30 mouse cellular contexts compared by ENCODE assay signal in genomic region chr3:84593274-84593673, GRCm38 (mm10). TPM values are rescaled to one million over a fixed set of nuclear protein-coding genes. Genes with fewer than 3 reads are reported as not detected.
DNase-seq lines count a peak whose midpoint lies in the region; ATAC-seq and TF ChIP-seq lines count a peak whose summit lies in the region.
"Had no signal": no experiment of that assay in that cellular context is flagged by ENCODE, and none has a peak within 500 bp of the region (broad histone marks: within the 10 kb centered on the region; RNA-seq: fewer than 3 reads in every experiment).

TSS of gene Tigd4 (plus strand) at chr3:84593574.

- H3K36me3 ChIP-seq in heart, embryonic 16.5 days (ENCODE audit: control insufficient read depth, insufficient read depth) = no peaks in the 10 kb centered on the region
- H3K36me3 ChIP-seq in heart, embryonic 12.5 days = no peaks in the 10 kb centered on the region
- H3K36me3 ChIP-seq in small intestine, adult 2 months (ENCODE audit: control insufficient read depth, insufficient read depth, low read length) = no peaks in the 10 kb centered on the region
- H3K36me3 ChIP-seq in intestine, embryonic 15.5 days = no peaks in the 10 kb centered on the region
- H3K36me3 ChIP-seq: embryonic facial prominence, embryonic 12.5 days; embryonic facial prominence, embryonic 15.5 days; heart, embryonic 13.5 days had no signal

- H3K27me3 ChIP-seq in heart, embryonic 16.5 days (ENCODE audit: control insufficient read depth, insufficient read depth, low read length) = no peaks in the 10 kb centered on the region
- peaks cover 4% of the 10 kb centered on the region; the same call in 1 of the 2 replicates for H3K27me3 ChIP-seq in heart, embryonic 12.5 days (replicated peaks)
- no peaks in the 10 kb centered on the region for H3K27me3 ChIP-seq in small intestine, adult 2 months (ENCODE audit: control insufficient read depth, insufficient read depth, low read length)
- no peaks in the 10 kb centered on the region for H3K27me3 ChIP-seq in intestine, embryonic 15.5 days (replicated peaks)
- H3K27me3 ChIP-seq: embryonic facial prominence, embryonic 15.5 days had no signal

- no peak within 1 kb of the TSS for H3K4me3 ChIP-seq in heart, embryonic 16.5 days (ENCODE audit: low read length)
- H3K4me3 ChIP-seq in heart, embryonic 12.5 days = no peak within 1 kb of the TSS
- H3K4me3 ChIP-seq in small intestine, adult 2 months (ENCODE audit: low read depth, low read length) = 0 out of 2 replicates have a peak within 1 kb of the TSS, but pooled peaks have one; percentile 7
- no peak within 1 kb of the TSS for H3K4me3 ChIP-seq in intestine, embryonic 15.5 days (replicated peaks)

- H3K4me1 ChIP-seq in heart, embryonic 16.5 days (ENCODE audit: control insufficient read depth, insufficient read depth, low read length) = peaks cover 12% of the 10 kb centered on the region
- peaks cover 8% of the 10 kb centered on the region for H3K4me1 ChIP-seq in heart, embryonic 12.5 days (replicated peaks)
- H3K4me1 ChIP-seq in small intestine, adult 2 months (ENCODE audit: control insufficient read depth, insufficient read depth, insufficient read length, low read length) = peaks cover 2% of the 10 kb centered on the region; the same call in 1 of the 2 replicates
- no peaks in the 10 kb centered on the region for H3K4me1 ChIP-seq in intestine, embryonic 15.5 days (replicated peaks)

- intact Hi-C loops in gastrocnemius, postnatal 14 days (cut with DNase I; ENCODE audit: low total_unique reads) = no loop called here

- H3K9me3 ChIP-seq in heart, embryonic 16.5 days (replicated peaks; ENCODE audit: control insufficient read depth, low read length) = no peaks in the 10 kb centered on the region
- H3K9me3 ChIP-seq in heart, embryonic 12.5 days (replicated peaks) = no peaks in the 10 kb centered on the region
- no peaks in the 10 kb centered on the region for H3K9me3 ChIP-seq in intestine, embryonic 15.5 days
- H3K9me3 ChIP-seq: embryonic facial prominence, embryonic 12.5 days; embryonic facial prominence, embryonic 15.5 days; heart, embryonic 13.5 days had no signal

- 58% methylated on average over 2 of the region's 2 CpGs for WGBS in heart, embryonic 16.5 days
- WGBS in heart, embryonic 12.5 days = 52% methylated on average over 2 of the region's 2 CpGs
- WGBS in small intestine, adult 2 months = 93% methylated on average over 2 of the region's 2 CpGs
- 86% methylated on average over 2 of the region's 2 CpGs for WGBS in intestine, embryonic 15.5 days

- no peak for TF ChIP-seq CTCF in small intestine, adult 2 months (IDR thresholded peaks at IDR 0.05; ENCODE audit: extremely low read depth, insufficient read length, insufficient replicate concordance, low read depth, low read length)

- ATAC-seq in heart, embryonic 16.5 days (replicated peaks; ENCODE audit: extremely low read depth, insufficient read depth, low FRiP score) = no peak
- no peak for ATAC-seq in heart, embryonic 12.5 days (ENCODE audit: insufficient number of reproducible peaks, low FRiP score)
- ATAC-seq in intestine, embryonic 15.5 days = no peak
- ATAC-seq: CD4-positive, CD25-positive, alpha-beta regulatory T cell, adult 4 months; forebrain, embryonic 14.5 days; forebrain, postnatal 0 days; hindbrain, postnatal 0 days; inflammation-experienced regulatory T-cells, adult 6 months; intestine, postnatal 0 days had no signal

- H3K9ac ChIP-seq in heart, embryonic 16.5 days (ENCODE audit: low read length) = no peak within 1 kb of the TSS
- no peak within 1 kb of the TSS for H3K9ac ChIP-seq in heart, embryonic 12.5 days
- no peak within 1 kb of the TSS for H3K9ac ChIP-seq in intestine, embryonic 15.5 days
- H3K9ac ChIP-seq: embryonic facial prominence, embryonic 12.5 days; embryonic facial prominence, embryonic 15.5 days; forebrain, postnatal 0 days; hindbrain, embryonic 14.5 days had no signal

- TF ChIP-seq POLR2A in small intestine, adult 2 months (IDR thresholded peaks at IDR 0.05; ENCODE audit: low read depth, low read length) = no peak

- no peak within 1 kb of the TSS for H3K4me2 ChIP-seq in heart, embryonic 16.5 days (ENCODE audit: low read depth, low read length)
- no peak within 1 kb of the TSS for H3K4me2 ChIP-seq in heart, embryonic 12.5 days
- H3K4me2 ChIP-seq in intestine, embryonic 15.5 days (replicated peaks) = no peak within 1 kb of the TSS

- peak within 1 kb of the TSS; percentile 51 for H3K27ac ChIP-seq in heart, embryonic 16.5 days (ENCODE audit: low read length)
- H3K27ac ChIP-seq in heart, embryonic 12.5 days (ENCODE audit: poor library complexity, severe bottlenecking) = no peak within 1 kb of the TSS
- no peak within 1 kb of the TSS for H3K27ac ChIP-seq in small intestine, adult 2 months (ENCODE audit: insufficient read depth, low read depth, low read length)
- H3K27ac ChIP-seq in intestine, embryonic 15.5 days = no peak within 1 kb of the TSS
- H3K27ac ChIP-seq: embryonic facial prominence, embryonic 12.5 days; embryonic facial prominence, embryonic 15.5 days; heart, embryonic 13.5 days; hindbrain, embryonic 14.5 days; hindbrain, postnatal 0 days had no signal

- DNase-seq in gastrocnemius, postnatal 14 days = no peak
- DNase-seq in gastrocnemius, adult 18-20 months (ENCODE audit: low spot score) = no peak
- DNase-seq: adrenal gland, adult 2 months; adrenal gland, postnatal 14 days; cerebellum, adult 11 months; cerebellum, adult 2 months; cerebellum, adult 9-11 months; cerebellum, postnatal 25 days; forebrain, postnatal 0 days; heart, postnatal 14 days; heart, postnatal 4 days; kidney, adult 2 months had no signal

RNA-seq across cellular contexts. Expression of gene Tigd4, which starts in this region (rescaled TPM):
- total RNA-seq in gastrocnemius, postnatal 14 days (2021) = 10 to 100 TPM; 11.1 to 14.2 TPM
- 10 to 100 TPM in 1 of 2 experiments, 1 to 10 TPM in 1; 5.7 to 15.0 TPM for total RNA-seq in gastrocnemius, adult 18-20 months (2021)
- 0.36 and 0.37 TPM in 2 replicates for polyA plus RNA-seq in heart, embryonic 16.5 days (2015; fragmentation: Nextera tagmentation; extraction: Ambion mirVana)
- polyA plus RNA-seq in heart, embryonic 12.5 days (2016; fragmentation: Nextera tagmentation; extraction: Ambion mirVana) = not detected in 2 replicates
- 0.04 TPM in 1 of 2 replicates, not detected in the other for polyA plus RNA-seq in small intestine, adult 2 months (2012; rRNA removed)
- not detected in 2 replicates for polyA plus RNA-seq in intestine, embryonic 15.5 days (2015; fragmentation: Nextera tagmentation; extraction: Ambion mirVana)
- total RNA-seq: adrenal gland, adult 2 months; adrenal gland, postnatal 14 days; common myeloid progenitor, adult 5-6 weeks; forebrain, postnatal 0 days; granulocyte monocyte progenitor cell, adult 5-6 weeks; hindbrain, postnatal 0 days; MEL had no signal
- polyA plus RNA-seq: adrenal gland, adult 2 months; C2C12; CD4-positive, CD25-positive, alpha-beta regulatory T cell, adult 4 months; forebrain, embryonic 11.5 days; forebrain, embryonic 14.5 days; forebrain, postnatal 0 days; hindbrain, embryonic 14.5 days; hindbrain, postnatal 0 days; inflammation-experienced regulatory T-cells, adult 6 months; intestine, postnatal 0 days; kidney, adult 2 months had no signal
